Mouse (Mus musculus): ENCODE data around the gene Tapbp.

Gene Tapbp

DNA sequence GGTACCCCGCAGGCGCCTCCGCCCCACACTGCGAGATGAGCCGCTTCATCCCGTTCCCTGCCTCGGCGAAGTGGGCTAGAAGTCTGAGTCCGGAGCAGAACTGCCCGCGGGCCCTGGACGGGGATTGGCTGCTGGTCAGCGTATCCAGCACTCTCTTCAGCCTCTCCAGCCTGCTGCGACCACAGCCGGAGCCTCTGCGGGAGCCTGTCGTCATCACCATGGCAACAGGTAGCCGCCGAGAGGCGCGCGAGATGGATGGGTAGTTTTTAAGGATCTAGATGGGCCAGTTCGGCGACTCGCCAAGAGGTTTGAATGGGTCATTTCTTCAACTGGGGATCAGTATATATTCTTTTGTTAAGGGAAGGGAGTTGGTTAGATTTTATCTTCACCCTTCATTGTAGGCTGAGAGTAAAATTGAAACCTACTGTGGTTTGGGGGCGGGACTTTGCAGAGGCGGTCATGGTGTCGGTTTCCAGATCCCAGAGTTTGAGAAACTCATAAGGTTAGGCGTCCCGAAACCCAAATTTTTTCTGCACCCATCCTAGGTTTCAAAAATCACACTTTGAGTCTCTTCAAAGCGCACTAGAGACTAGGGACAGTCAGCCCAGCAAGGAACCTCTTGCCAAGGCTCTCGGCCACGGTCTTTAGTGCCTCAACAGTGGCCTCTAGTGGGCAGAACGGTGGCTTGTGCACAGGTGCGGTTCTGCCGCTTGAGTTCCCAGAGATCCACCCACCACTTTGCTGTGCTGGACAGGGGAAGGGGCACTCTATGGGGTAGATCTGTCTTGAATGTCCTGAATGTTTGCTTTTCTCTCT is 4.8 kb downstream of the Tapbp start:
- DNase-seq (ENCODE audit: low read depth, low spot score), result peak; percentile 92

GRCm38 (mm10) chr17:33921361-33921760 is 5.7 kb downstream of the Tapbp start:
- no peak for DNase-seq (ENCODE audit: low read depth, low spot score)

DNA sequence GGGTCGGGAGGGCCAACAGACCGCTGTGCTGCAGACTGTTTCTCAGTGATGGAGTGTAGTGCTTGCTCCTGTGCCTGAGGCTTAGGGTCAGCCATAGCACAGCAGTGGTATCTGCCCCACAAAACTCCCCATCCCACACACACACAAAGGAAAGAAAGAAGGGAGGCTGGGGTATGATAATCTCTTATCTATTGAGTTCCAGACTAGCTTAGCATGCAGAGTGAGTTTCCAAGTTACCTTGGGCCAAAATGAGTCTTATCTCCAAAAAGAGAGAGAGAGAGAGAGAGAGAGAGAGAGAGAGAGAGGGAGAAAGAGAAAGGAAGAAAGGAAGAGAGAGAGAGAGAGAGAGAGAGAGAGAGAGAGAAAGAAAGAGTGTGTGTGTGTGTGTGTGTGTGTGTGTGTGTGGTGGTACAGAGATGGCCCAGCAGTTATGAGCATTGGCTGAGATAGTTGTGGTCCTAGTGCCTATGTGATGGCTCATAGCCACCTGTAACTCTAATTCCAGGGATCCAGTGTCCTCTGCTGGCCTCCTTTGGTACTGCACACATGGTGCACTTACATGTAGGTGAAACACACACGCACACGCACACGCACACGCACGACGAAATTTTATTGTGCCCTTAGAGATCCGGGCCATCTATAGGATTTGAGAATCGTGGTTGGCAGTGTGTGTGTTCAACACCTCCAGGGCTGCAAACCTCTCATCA is 9.0 kb downstream of the Tapbp start:
- DNase-seq (ENCODE audit: low read depth, low spot score), result peak; percentile 41

DNA sequence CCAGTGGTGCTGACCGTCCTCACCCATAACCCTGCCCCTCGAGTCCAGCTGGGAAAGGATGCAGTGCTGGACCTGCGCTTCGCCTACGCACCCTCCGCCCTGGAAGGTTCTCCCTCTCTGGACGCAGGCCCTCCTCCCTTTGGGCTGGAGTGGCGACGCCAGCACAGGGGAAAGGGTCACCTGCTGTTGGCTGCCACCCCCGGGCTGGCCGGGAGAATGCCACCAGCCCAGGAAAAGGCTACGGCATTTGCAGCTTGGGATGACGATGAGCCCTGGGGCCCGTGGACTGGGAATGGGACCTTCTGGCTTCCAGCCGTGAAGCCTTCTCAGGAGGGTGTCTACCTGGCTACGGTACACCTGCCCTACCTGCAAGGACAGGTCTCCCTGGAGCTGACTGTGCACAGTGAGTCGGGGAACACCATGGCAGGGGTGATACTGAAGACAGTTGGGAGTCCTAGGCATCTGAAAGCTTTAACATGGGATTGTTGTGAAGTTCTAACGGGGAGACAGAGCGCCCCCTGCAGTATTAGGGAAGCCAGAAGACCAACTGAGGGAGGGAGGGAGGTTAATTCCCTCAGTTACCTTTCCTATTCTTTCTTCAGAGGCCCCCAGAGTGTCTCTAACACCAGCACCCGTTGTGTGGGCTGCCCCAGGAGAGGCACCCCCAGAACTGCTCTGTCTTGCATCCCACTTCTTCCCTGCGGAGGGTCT is 9.9 kb downstream of the Tapbp start:
- no peak for DNase-seq (ENCODE audit: low read depth, low spot score)

DNA sequence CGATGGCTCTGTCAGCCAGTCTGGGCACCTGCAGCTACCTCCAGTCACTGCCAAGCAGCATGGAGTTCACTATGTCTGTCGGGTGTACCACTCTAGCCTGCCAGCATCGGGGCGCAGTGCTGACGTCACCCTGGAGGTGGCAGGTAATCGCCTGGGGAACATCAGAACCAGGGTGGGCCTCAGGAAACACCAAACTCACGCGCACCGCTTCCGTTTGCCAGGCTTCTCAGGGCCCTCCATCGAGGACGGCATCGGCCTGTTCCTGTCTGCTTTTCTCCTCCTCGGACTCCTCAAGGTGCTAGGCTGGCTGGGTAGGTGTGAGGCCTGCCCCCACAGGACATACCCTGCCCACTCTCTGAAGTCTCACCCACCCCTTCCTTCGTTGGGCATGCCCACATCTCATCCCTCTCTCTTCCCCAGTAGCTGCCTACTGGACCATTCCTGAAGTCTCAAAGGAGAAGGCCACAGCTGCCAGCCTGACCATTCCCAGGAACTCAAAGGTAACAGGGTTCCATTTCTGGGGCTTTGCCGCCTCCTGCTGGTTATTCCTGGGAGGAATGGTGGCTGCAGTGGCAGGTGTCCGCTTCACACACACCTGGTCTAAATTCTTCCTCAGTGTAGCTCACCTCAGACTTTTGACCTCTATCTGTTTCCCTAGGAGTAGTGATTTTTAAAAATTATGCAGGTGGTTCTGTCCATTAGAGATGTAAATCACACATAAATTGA is 10.7 kb downstream of the Tapbp start:
- DNase-seq (ENCODE audit: low read depth, low spot score), result no peak

GRCm38 (mm10) chr17:33928251-33928947 is 12.7 kb downstream of the Tapbp start:
- DNase-seq (ENCODE audit: low read depth, low spot score), result no peak

DNA sequence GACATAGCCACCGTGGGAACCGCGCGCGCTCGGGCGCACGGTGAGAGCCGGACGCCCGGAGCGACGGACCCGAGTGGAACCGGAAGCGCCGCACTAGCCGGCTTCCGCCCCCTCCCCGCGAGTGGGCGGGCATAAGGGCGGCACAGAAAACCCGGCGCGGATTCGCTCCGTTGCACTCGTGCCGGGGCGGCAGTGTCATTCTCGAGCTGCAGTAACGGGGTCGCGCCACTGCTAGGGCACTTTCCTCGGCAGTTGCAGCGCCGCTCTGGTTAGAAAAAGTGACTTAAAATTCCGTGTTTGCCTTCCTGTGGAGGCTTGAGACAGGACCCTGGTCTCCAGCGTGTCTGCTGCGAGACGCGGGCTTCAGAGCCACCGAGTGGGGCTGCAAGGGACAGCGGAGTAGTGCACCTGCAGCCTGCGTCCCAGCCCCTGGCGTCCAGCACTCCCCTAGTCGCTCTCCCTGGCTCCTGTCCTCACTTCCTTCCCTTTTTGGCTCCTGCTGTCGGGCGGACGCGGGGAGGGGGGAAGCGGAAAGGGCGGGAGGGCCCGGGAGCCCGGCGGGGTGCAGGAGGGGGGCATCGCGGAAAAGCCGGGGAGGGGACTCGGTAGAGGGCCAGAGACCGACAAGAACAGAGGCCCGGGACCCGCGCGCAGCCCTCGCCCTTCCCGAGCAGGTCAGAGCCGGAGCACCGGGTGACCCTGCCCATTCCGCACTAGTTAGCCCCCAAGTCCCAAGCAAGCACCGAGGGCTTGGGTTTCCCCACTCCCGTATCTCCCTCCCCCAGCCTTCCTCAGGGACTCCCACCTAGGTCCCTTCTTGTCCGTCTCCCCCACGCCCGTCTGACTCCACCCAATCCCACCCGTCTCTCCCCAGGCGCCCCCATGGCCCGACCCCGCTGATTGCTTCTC is 13.9 kb downstream of the Tapbp start, which contains the start of gene Rgl2:
TSS of gene Rgl2 (plus strand) at position 173 of the 909 bp plus-strand sequence.
- DNase-seq (ENCODE audit: low read depth, low spot score), result peak; percentile 97

DNA sequence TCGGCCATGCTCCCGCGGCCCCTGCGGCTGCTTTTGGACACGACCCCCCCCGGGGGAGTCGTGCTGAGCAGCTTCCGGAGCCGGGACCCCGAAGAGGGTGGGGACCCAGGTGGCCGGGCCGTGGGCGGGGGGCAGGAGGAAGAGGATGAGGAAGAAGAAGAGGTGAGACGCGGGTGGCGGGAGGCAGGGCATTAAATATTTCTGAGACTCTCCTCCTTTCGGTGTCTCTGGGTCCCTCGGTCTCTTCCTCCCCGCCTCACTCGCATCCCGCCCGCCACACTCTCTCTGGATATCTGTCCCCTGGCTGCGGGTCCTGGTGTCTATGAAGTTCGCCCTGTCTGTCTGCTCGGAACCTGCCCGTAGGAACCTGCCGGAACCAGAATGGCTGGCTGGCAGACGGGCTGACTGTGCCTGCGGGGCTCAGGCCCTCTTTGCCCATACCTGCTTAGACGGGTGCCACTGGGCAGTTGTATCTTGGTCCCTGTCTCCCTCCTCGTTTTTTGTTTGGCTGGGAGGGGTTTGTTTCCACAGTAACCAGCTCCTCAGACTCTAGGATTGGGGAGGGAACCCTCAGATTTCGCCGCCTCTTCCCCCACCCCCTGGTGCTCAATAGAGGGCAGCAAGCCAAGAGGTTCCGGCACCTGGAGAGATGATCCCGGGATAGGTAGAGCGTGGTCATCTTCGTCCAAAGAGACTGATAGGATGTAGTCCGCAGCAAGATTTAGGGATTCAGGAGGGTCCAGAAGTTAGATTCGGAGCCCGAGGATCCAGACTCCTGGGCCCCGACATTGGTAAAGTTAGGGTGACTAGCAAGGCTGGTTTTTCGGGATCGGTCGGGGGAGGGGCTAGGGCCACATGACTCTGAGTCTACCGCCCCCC is 14.8 kb downstream of the Tapbp start:
- peak; percentile 87 for DNase-seq (ENCODE audit: low read depth, low spot score)

DNA sequence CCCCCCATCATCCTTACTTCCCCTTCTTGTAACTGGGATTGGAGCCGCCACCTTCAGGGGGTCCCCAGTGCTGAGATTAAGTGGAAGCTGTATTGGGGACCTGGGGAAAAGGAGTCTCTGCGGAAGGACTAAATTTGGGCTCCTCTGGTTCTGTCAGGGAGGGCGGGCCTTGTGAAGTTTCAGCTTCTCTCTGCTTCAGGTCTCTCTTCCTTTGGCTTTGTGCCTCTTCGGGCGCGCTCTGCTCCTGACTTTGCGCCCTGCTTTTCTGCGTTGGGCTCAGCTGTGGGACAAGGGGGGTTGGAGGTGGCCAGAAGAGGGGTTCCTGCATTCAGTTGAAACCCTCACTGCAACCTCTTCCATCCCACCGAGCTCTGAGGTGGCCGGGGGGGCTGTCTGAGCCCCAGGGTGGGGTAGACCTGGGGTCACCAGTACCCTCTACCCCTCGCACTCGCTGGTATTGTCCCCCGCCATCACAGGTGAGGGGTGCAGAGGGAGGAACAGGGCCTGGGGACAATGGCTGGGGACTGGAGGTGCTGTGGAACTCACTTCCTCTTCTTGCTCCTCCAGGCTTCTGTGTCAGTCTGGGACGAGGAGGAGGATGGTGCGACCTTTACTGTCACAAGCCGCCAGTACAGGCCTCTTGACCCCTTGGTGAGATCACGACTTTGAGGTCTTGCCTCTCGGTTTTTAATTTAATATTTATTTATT is 15.6 kb downstream of the Tapbp start:
- no peak for DNase-seq (ENCODE audit: low read depth, low spot score)

- DNase-seq (ENCODE audit: low read depth, low spot score), result no peak
These were observed 16.2 kb downstream of the Tapbp start for GRCm38 (mm10) chr17:33931947-33932346.

- DNase-seq (ENCODE audit: low read depth, low spot score), result no peak
These were observed 16.7 kb downstream of the Tapbp start for GRCm38 (mm10) chr17:33932448-33932847.

- DNase-seq (ENCODE audit: low read depth, low spot score), result no peak
These were observed 17.3 kb downstream of the Tapbp start for GRCm38 (mm10) chr17:33932970-33933369.

- no peak for DNase-seq (ENCODE audit: low read depth, low spot score)
These were observed 19.8 kb downstream of the Tapbp start for GRCm38 (mm10) chr17:33935422-33936055.

DNA sequence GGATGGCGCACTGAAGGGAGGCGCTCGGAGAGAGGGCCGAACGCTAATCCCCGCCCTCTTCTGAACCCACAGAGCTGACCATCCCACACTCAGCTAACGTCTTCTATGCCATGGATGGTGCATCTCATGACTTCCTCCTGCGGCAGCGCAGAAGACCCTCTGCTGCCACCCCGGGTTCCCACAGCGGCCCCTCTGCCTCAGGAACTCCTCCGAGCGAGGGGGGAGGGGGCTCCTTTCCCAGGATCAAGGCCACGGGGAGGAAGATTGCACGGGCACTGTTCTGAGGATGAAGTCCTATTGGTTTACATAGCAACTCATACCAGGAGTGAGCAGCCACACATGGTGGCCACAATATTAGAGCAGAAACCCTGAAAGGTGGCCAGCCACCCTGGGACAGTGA is 21.3 kb downstream of the Tapbp start:
- no peak for DNase-seq (ENCODE audit: low read depth, low spot score)

- DNase-seq (ENCODE audit: low read depth, low spot score), result no peak
These were observed 23.1 kb downstream of the Tapbp start for GRCm38 (mm10) chr17:33938783-33939182.

DNA sequence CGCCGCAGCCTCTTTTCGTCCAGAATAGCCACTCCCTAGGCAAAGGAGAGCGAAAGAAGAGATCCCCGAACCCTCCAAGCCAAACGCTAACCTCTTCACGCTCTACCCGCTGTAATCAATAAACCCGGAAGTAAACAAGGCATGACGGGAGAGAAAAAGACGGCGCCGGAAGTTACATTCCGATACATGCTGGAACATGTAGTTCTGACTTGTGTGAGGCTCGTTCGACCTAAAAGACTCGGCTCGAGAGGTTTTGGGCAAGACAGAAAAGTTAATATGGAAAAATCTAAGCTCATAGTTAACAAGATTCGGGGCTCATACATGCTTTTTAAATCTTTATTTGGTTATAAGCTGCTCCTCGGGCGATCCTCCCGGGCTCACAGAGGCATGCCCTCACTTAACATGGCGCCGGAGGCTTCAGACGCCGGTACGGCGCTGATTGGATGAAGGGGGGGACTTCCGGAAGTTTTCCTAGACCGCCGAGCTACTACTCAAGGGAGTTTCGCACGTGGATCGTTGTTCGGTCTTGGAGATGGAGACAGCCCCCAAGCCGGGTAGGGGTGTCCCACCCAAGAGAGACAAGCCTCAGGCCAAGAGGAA is 24.6 kb downstream of the Tapbp start, which contains the start of the genes Pfdn6 and Wdr46:
TSS of gene Pfdn6 (minus strand) at position 138 of the 600 bp plus-strand sequence.
TSS of gene Wdr46 (plus strand) at position 455 of the 600 bp plus-strand sequence.
- DNase-seq (ENCODE audit: low read depth, low spot score), result peak; percentile 96

DNA sequence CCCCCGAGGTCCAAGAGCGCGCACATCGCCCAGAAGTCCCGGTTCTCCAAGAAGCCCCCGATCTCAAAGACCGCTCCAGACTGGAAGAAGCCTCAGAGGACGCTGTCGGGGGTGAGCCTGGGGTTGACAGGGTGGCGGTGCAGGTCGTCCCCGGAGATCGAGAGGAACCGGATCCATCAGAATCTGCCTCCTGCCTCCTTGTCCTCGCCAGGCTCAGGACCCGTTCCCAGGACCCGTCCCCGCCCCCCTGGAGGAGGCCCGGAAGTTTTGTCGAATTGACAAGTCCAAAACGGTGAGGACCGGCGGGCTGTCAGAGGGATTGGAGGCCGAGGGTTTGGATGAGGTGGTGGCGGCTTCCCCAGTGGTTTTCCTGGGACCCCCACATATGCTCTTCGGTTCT is 25.3 kb downstream of the Tapbp start:
- DNase-seq (ENCODE audit: low read depth, low spot score), result no peak

All from brain, adult 2 months (tissue).